Mouse (Mus musculus) inflammation-experienced regulatory T-cells, adult 6 months (primary cell): ENCODE data around the gene Slc18b1. TPM values are rescaled to one million over a fixed set of nuclear protein-coding genes. Genes with fewer than 3 reads are reported as not detected.
A peak's percentile ranks its signal among the peaks of the same experiment; 100 is the strongest.
"Not testable (repeated sequence)": the region's sequence is repeated elsewhere in the genome, so short reads cannot be mapped to it uniquely, and the experiment has no call there.

ENCODE experiments used
- ATAC-seq: one replicate; pipeline ENCODE4 v1.8.0; 2017
- polyA plus RNA-seq, 3 experiments: library from polyadenylated mRNA; unstranded; fragments of 100-300 nt; shearing (Covaris generic); gene quantifications; one replicate each; pipeline ENCODE4 v1.2.1; 2017

The Slc18b1 gene
- not detected for polyA plus RNA-seq

- no peak for ATAC-seq
Measured at GRCm38 (mm10) chr10:23796551-23797503, at the start of gene Slc18b1. Slc18b1 (plus strand) TSS chr10:23796986.

- no peak for ATAC-seq
Measured at GRCm38 (mm10) chr10:23754166-23754565, 42.6 kb upstream of the Slc18b1 start.

GRCm38 (mm10) chr10:23777288-23777945 is 19.4 kb upstream of the Slc18b1 start:
- no peak for ATAC-seq

- no peak for ATAC-seq
Measured at GRCm38 (mm10) chr10:23780539-23781275, 16.1 kb upstream of the Slc18b1 start.

- ATAC-seq = no peak
Measured at GRCm38 (mm10) chr10:23781760-23782735, 14.7 kb upstream of the Slc18b1 start.

GRCm38 (mm10) chr10:23782855-23783492 is 13.8 kb upstream of the Slc18b1 start:
- ATAC-seq = no peak

- ATAC-seq = no peak
Measured at GRCm38 (mm10) chr10:23783493-23783884, 13.3 kb upstream of the Slc18b1 start.

GRCm38 (mm10) chr10:23784121-23784520 is 12.7 kb upstream of the Slc18b1 start:
- ATAC-seq = no peak

GRCm38 (mm10) chr10:23785599-23785998 is 11.2 kb upstream of the Slc18b1 start:
- not testable (repeated sequence) for ATAC-seq

GRCm38 (mm10) chr10:23786040-23786439 is 10.7 kb upstream of the Slc18b1 start:
- ATAC-seq = peak; percentile 14

- peak; percentile 2 for ATAC-seq
Measured at GRCm38 (mm10) chr10:23786631-23787038, 10.2 kb upstream of the Slc18b1 start.

GRCm38 (mm10) chr10:23787062-23787821 is 9.5 kb upstream of the Slc18b1 start, which contains the start of gene Rps12:
Rps12 (minus strand) TSS chr10:23787275.
- ATAC-seq = peak; percentile 88

- ATAC-seq = no peak
Measured at GRCm38 (mm10) chr10:23788056-23788600, 8.7 kb upstream of the Slc18b1 start.

- ATAC-seq = no peak
Measured at GRCm38 (mm10) chr10:23795871-23796520, 790 bp upstream of the Slc18b1 start.

GRCm38 (mm10) chr10:23797606-23798005 is 820 bp downstream of the Slc18b1 start:
- no peak for ATAC-seq

- no peak for ATAC-seq
Measured at GRCm38 (mm10) chr10:23798142-23798541, 1.4 kb downstream of the Slc18b1 start.

GRCm38 (mm10) chr10:23799933-23800332 is 3.1 kb downstream of the Slc18b1 start:
- ATAC-seq = no peak

GRCm38 (mm10) chr10:23802911-23803310 is 6.1 kb downstream of the Slc18b1 start:
- ATAC-seq = no peak

GRCm38 (mm10) chr10:23804665-23805064 is 7.9 kb downstream of the Slc18b1 start:
- ATAC-seq = no peak
